Mouse (Mus musculus) embryonic facial prominence, embryonic 15.5 days (tissue): Measurements from ENCODE around the gene Galk2. TPM values are rescaled to one million over a fixed set of nuclear protein-coding genes. Genes with fewer than 3 reads are reported as not detected.
A peak's percentile ranks its signal among the peaks of the same experiment; 100 is the strongest.

Experiments
- ATAC-seq: fragments of 200-750 bp; cut with Nextera tagmentation; 2 replicates; pipeline ENCODE4 v1.8.0; 2017; ENCODE audit warnings: low read depth, moderate TSS enrichment; ENCODE audit not compliant: insufficient number of reproducible peaks, low FRiP score, low TSS enrichment
- H3K27ac ChIP-seq: fragments of 300-500 bp; sonication (generic); replicated peaks from 2 replicates; pipeline ENCODE4 v1.5.1; 2015; ENCODE audit warnings: mild to moderate bottlenecking, inconsistent platforms
- H3K27me3 ChIP-seq: fragments of 300-500 bp; sonication (generic); 2 replicates; pipeline ENCODE4 v1.6.1; 2015; ENCODE audit warnings: inconsistent platforms
- H3K36me3 ChIP-seq: fragments of 300-500 bp; sonication (generic); 2 replicates; pipeline ENCODE4 v1.6.1; 2015; ENCODE audit warnings: mild to moderate bottlenecking, inconsistent platforms
- H3K4me1 ChIP-seq: fragments of 300-500 bp; sonication (generic); 2 replicates; pipeline ENCODE4 v1.6.1; 2015; ENCODE audit warnings: inconsistent platforms
- H3K4me2 ChIP-seq: fragments of 300-500 bp; sonication (generic); replicated peaks from 2 replicates; pipeline ENCODE4 v1.6.1; 2015; ENCODE audit warnings: mild to moderate bottlenecking, inconsistent platforms
- H3K4me3 ChIP-seq: fragments of 300-500 bp; sonication (generic); replicated peaks from 2 replicates; pipeline ENCODE4 v1.5.1; 2015; ENCODE audit warnings: mild to moderate bottlenecking, inconsistent platforms
- H3K9ac ChIP-seq: fragments of 300-500 bp; sonication (generic); 2 replicates; pipeline ENCODE4 v1.6.1; 2015; ENCODE audit warnings: inconsistent platforms
- H3K9me3 ChIP-seq: fragments of 300-500 bp; sonication (generic); replicated peaks from 2 replicates; pipeline ENCODE4 v1.6.1; 2016; ENCODE audit warnings: inconsistent platforms
- WGBS: fragments of 180-500 bp; shearing (Covaris S2); methylation state at CpG from one replicate; pipeline ENCODE4 v1.1.7; 2015; 5-methylcytosine and 5-hydroxymethylcytosine counted together
- polyA plus RNA-seq: library from polyadenylated mRNA; unstranded; fragments of >200 nt; fragmentation: Nextera tagmentation; extraction: Ambion mirVana; gene quantifications from 2 replicates; pipeline ENCODE4 v1.2.1, GENCODE M21; 2015

The Galk2 gene
- polyA plus RNA-seq, 1 experiment from 2014 or later: 38.5 TPM

DNA sequence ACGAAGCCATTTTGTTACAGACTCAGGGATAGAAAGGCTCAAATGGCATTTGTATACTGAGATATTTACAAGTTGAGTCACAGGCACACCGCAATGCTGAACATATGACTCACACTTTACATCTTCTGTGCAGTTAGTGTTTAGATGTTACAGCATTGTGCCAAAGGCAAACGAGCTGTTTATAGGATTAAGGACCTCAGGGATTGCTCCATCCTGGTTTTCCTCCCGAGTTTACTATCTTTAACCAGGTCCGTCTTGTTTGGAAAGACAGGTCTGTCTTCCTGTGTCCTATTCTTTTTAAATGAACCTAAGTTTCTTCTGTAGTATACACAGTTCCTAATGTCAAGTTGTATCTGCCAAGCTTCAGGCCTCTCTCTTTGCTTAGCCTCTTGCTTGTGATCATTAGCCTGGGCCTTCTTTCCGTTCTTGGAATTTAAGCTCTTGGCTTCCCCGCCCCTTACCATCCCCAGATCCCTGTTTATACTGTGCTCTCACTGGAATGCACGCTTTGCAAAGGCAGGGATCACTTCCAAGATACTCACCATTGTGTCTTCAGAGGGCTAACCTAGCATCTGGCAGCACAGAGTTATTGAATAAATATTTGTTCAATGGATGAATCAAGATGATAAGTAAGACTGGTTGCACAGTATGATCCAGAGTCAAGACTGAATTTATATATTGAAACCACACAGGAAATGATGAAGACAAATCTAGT lies 172.4 kb downstream of the Galk2 start:
- Histone ChIP-seq H3K4me3 (no peak overlapping the region), H3K27ac (peak overlapping the region; percentile 2; the same call in 1 of the 2 replicates), H3K36me3 (no peaks in the 10 kb centered on the region), H3K4me1 (0 out of 2 replicates have a peak, but pooled peaks cover 3% of the 10 kb centered on the region), H3K9ac (no peak overlapping the region), H3K27me3 (no peaks in the 10 kb centered on the region), H3K4me2 (no peak overlapping the region), H3K9me3 (no peaks in the 10 kb centered on the region)
- ATAC-seq: no peak
- 47% methylated on average over 8 of the region's 8 CpGs for WGBS

GRCm38 (mm10) chr2:126033114-126033972 lies 174.4 kb downstream of the Galk2 start:
- no peak overlapping the region for H3K4me2 ChIP-seq
- 0 out of 2 replicates have a peak, but pooled peaks cover 3% of the 10 kb centered on the region for H3K4me1 ChIP-seq
- ATAC-seq: no peak
- no peak overlapping the region for H3K27ac ChIP-seq
- no peaks in the 10 kb centered on the region for H3K36me3 ChIP-seq
- 76% methylated on average over 8 of the region's 8 CpGs for WGBS
- H3K9me3 ChIP-seq: no peaks in the 10 kb centered on the region
- no peak overlapping the region for H3K9ac ChIP-seq
- no peak overlapping the region for H3K4me3 ChIP-seq
- H3K27me3 ChIP-seq: no peaks in the 10 kb centered on the region

Other genes starting within 250 kb of the Galk2 start
- gene Cep152, start 234.0 kb upstream of the Galk2 start, polyA plus RNA-seq: 7.3 and 8.3 TPM in 2 replicates
- 227 and 241 TPM in 2 replicates for gene Eid1, start 186.0 kb upstream of the Galk2 start, polyA plus RNA-seq
- 3.1 and 3.2 TPM in 2 replicates for gene Shc4, start 135.0 kb upstream of the Galk2 start, polyA plus RNA-seq
- gene Secisbp2l, start 76.2 kb upstream of the Galk2 start, polyA plus RNA-seq: 21.1 and 21.4 TPM in 2 replicates
- gene Cops2, start within 50 bp of the Galk2 start, polyA plus RNA-seq: 71.4 and 72.0 TPM in 2 replicates
- 14.8 and 15.8 TPM in 2 replicates for gene Fgf7, start 175.5 kb downstream of the Galk2 start, polyA plus RNA-seq